Mouse (Mus musculus): ENCODE results near the gene Ankrd22.

Gene Ankrd22

GRCm38 (mm10) chr19:34181234-34181633 lies 15.4 kb upstream of the Ankrd22 start:
- in situ Hi-C loops (cut with MboI, MseI), result loop anchor here (10.0 kb wide), 1 partner anchor 1796 kb away; the partner anchor contains the start of gene Sgms1

- in situ Hi-C loops (cut with MboI, MseI), result loop anchor here (10.0 kb wide), 1 partner anchor 1796 kb away; the partner anchor contains the start of gene Sgms1
Measured at GRCm38 (mm10) chr19:34180316-34180715, 14.5 kb upstream of the Ankrd22 start.

- in situ Hi-C loops (cut with MboI, MseI), result no loop called here
Measured at GRCm38 (mm10) chr19:34179136-34179535, 13.3 kb upstream of the Ankrd22 start.

GRCm38 (mm10) chr19:34174004-34174403 lies 8.2 kb upstream of the Ankrd22 start:
- in situ Hi-C loops (cut with MboI, MseI), result no loop called here

GRCm38 (mm10) chr19:34171167-34171566 lies 5.3 kb upstream of the Ankrd22 start:
- in situ Hi-C loops (cut with MboI, MseI), result no loop called here

- in situ Hi-C loops (cut with MboI, MseI), result no loop called here
Measured at GRCm38 (mm10) chr19:34169121-34169520, 3.3 kb upstream of the Ankrd22 start.

- in situ Hi-C loops (cut with MboI, MseI), result no loop called here
Measured at GRCm38 (mm10) chr19:34167896-34168661, 2.2 kb upstream of the Ankrd22 start.

GRCm38 (mm10) chr19:34166386-34166785 lies 533 bp upstream of the Ankrd22 start:
- in situ Hi-C loops (cut with MboI, MseI), result no loop called here

GRCm38 (mm10) chr19:34162693-34163092 lies 3.2 kb downstream of the Ankrd22 start:
- in situ Hi-C loops (cut with MboI, MseI), result no loop called here

GRCm38 (mm10) chr19:34153263-34154144 lies 12.3 kb downstream of the Ankrd22 start:
- in situ Hi-C loops (cut with MboI, MseI), result no loop called here

- in situ Hi-C loops (cut with MboI, MseI), result no loop called here
Measured at GRCm38 (mm10) chr19:34151909-34152308, 13.9 kb downstream of the Ankrd22 start.

- in situ Hi-C loops (cut with MboI, MseI), result loop anchor here (5.0 to 10.0 kb wide), 3 partner anchors 74 to 826 kb away; no protein-coding TSS in a partner anchor
Measured at GRCm38 (mm10) chr19:34148421-34148820, 17.4 kb downstream of the Ankrd22 start.

GRCm38 (mm10) chr19:34139431-34140046 lies 26.3 kb downstream of the Ankrd22 start:
- in situ Hi-C loops (cut with MboI, MseI), result loop anchor here (10.0 kb wide), 2 partner anchors 185 to 835 kb away; no protein-coding TSS in a partner anchor

- in situ Hi-C loops (cut with MboI, MseI), result no loop called here
Measured at GRCm38 (mm10) chr19:34138720-34139430, 27.0 kb downstream of the Ankrd22 start.

GRCm38 (mm10) chr19:34120107-34120731 lies 45.6 kb downstream of the Ankrd22 start:
- in situ Hi-C loops (cut with MboI, MseI), result no loop called here

- in situ Hi-C loops (cut with MboI, MseI), result no loop called here
Measured at GRCm38 (mm10) chr19:34119653-34120052, 46.2 kb downstream of the Ankrd22 start.

- in situ Hi-C loops (cut with MboI, MseI), result no loop called here
Measured at GRCm38 (mm10) chr19:34119102-34119501, 46.8 kb downstream of the Ankrd22 start.

- in situ Hi-C loops (cut with MboI, MseI), result no loop called here
Measured at GRCm38 (mm10) chr19:34104841-34105240, 61.0 kb downstream of the Ankrd22 start.

- in situ Hi-C loops (cut with MboI, MseI), result no loop called here
Measured at GRCm38 (mm10) chr19:34101888-34102287, 64.0 kb downstream of the Ankrd22 start.

- in situ Hi-C loops (cut with MboI, MseI), result no loop called here
Measured at GRCm38 (mm10) chr19:34100633-34101032, 65.2 kb downstream of the Ankrd22 start, which contains the start of gene Lipm. TSS of gene Lipm (plus strand) at chr19:34100933.

- in situ Hi-C loops (cut with MboI, MseI), result no loop called here
Measured at GRCm38 (mm10) chr19:34096228-34096627, 69.6 kb downstream of the Ankrd22 start.

All from regulatory T cell (primary cell).